Mouse (Mus musculus) liver, embryonic 11.5 days (tissue): ENCODE measurements around the gene Txn2. TPM values are rescaled to one million over a fixed set of nuclear protein-coding genes. Genes with fewer than 3 reads are reported as not detected.

Source experiments
- ATAC-seq: fragments of 200-750 bp; cut with Nextera tagmentation; replicated peaks from 2 replicates; pipeline ENCODE4 v1.8.0; 2017; ENCODE audit warnings: moderate number of reproducible peaks, mild to moderate bottlenecking, moderate TSS enrichment, moderate library complexity; ENCODE audit not compliant: low FRiP score
- DNase-seq: peaks from one replicate; pipeline ENCODE4 v3.0.0-alpha.2; 2017; ENCODE audit warnings: low spot score
- H3K27ac ChIP-seq: fragments of 300-500 bp; sonication (generic); 2 replicates; pipeline ENCODE4 v1.5.1; 2014; ENCODE audit warnings: mild to moderate bottlenecking, low read depth, low read length, control low read depth
- H3K27me3 ChIP-seq: fragments of 300-500 bp; sonication (generic); replicated peaks from 2 replicates; pipeline ENCODE4 v1.6.1; 2014; ENCODE audit warnings: low read length, mixed read lengths; ENCODE audit not compliant: control insufficient read depth, insufficient read depth
- H3K36me3 ChIP-seq: fragments of 300-500 bp; sonication (generic); 2 replicates; pipeline ENCODE4 v1.6.1; 2014; ENCODE audit warnings: mild to moderate bottlenecking, low read length, moderate library complexity, mixed read lengths; ENCODE audit not compliant: control insufficient read depth, insufficient read depth
- H3K4me1 ChIP-seq: fragments of 300-500 bp; sonication (generic); replicated peaks from 2 replicates; pipeline ENCODE4 v1.6.1; 2014; ENCODE audit warnings: low read length, mixed read lengths; ENCODE audit not compliant: control insufficient read depth, insufficient read depth
- H3K4me2 ChIP-seq: fragments of 300-500 bp; sonication (generic); 2 replicates; pipeline ENCODE4 v1.6.1; 2014; ENCODE audit warnings: mild to moderate bottlenecking, control low read depth, moderate library complexity
- H3K4me3 ChIP-seq: fragments of 300-500 bp; sonication (generic); 2 replicates; pipeline ENCODE4 v1.5.1; 2014; ENCODE audit warnings: low read depth, low read length, control low read depth
- H3K9ac ChIP-seq: fragments of 300-500 bp; sonication (generic); 2 replicates; pipeline ENCODE4 v1.6.1; 2014; ENCODE audit warnings: low read depth, low read length, control low read depth
- H3K9me3 ChIP-seq: fragments of 300-500 bp; sonication (generic); 2 replicates; pipeline ENCODE4 v1.6.1; 2016; ENCODE audit warnings: low read length, inconsistent platforms, mixed read lengths; ENCODE audit not compliant: control insufficient read depth
- WGBS: fragments of 180-500 bp; shearing (Covaris S2); extraction: QIAGEN DNeasy Blood & Tissue Kit; methylation state at CpG from one replicate; pipeline ENCODE4 v1.1.7; 2014; 5-methylcytosine and 5-hydroxymethylcytosine counted together
- polyA plus RNA-seq: library from polyadenylated mRNA; unstranded; fragments of >200 nt; fragmentation: Nextera tagmentation; extraction: Ambion mirVana; gene quantifications from 2 replicates; pipeline ENCODE4 v1.2.1, GENCODE M21; 2014

Gene Txn2
- polyA plus RNA-seq, 1 experiment from 2014 or later = 390 TPM

DNA sequence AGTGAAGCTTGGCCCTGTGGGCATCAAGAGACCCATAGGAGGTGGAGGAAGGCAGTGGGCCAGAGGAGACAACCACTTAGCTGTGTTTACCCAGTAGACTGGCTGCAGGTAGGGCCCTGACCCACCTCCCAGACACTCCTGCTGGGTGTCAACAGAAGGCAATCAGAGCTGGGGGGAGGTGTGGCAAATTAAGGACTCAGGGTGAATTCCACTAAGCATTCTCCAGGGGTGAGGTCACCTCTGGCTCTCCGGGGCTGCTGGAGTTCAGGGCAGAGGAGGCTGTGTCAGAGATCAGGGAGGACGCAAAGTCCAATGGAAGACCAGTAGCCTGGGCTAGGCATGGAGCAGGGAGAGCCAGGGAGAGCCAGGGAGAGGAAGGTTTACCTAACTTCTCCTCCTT, 17.7 kb downstream of the Txn2 start:
- ATAC-seq (0 out of 2 replicates have a peak, but pooled peaks have one; percentile 10), DNase-seq (no peak)
- Histone ChIP-seq H3K4me2 (no peak overlapping the region), H3K36me3 (peaks cover 14% of the 10 kb centered on the region), H3K4me1 (peaks cover 21% of the 10 kb centered on the region), H3K9ac (no peak overlapping the region), H3K4me3 (no peak overlapping the region), H3K27me3 (no peaks in the 10 kb centered on the region), H3K9me3 (no peaks in the 10 kb centered on the region), H3K27ac (no peak overlapping the region)
- 19% methylated on average over 2 of the region's 2 CpGs for WGBS

GRCm38 (mm10) chr15:77907646-77908518, 20.9 kb downstream of the Txn2 start:
- Histone ChIP-seq H3K4me1 (peaks cover 32% of the 10 kb centered on the region), H3K9ac (no peak overlapping the region), H3K27me3 (0 out of 2 replicates have a peak, but pooled peaks cover 2% of the 10 kb centered on the region), H3K4me3 (no peak overlapping the region), H3K9me3 (no peaks in the 10 kb centered on the region), H3K36me3 (no peaks in the 10 kb centered on the region), H3K27ac (no peak overlapping the region; the same call in 1 of the 2 replicates), H3K4me2 (no peak overlapping the region)
- 50% methylated on average over 9 of the region's 9 CpGs for WGBS
- ATAC-seq (no peak), DNase-seq (no peak)

DNA sequence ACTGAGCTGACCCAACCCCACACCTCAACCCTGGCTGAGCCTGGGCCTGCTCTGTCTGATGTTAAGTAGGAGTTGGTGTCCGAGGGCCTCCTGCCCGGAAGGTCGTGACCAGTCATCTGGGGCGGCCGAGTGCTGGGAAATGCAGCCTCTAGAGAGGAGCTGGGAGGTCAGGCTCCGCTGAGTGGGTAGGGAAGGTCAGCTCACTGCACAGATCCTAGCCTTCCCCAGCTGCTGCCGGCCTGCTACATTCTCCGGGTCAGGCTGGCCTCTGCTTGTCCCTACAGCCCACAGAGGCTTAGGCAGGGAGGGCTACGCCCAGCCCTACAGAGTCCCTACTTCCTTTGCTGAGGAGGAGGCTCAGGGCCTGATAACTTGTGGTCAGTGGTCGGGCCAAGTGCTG, 22.3 kb downstream of the Txn2 start:
- Histone ChIP-seq H3K9ac (peak overlapping the region; percentile 25), H3K4me1 (peaks cover 25% of the 10 kb centered on the region), H3K27ac (no peak overlapping the region), H3K4me3 (no peak overlapping the region), H3K36me3 (no peaks in the 10 kb centered on the region), H3K4me2 (no peak overlapping the region), H3K9me3 (no peaks in the 10 kb centered on the region), H3K27me3 (0 out of 2 replicates have a peak, but pooled peaks cover 2% of the 10 kb centered on the region)
- ATAC-seq (no peak), DNase-seq (no peak)
- 46% methylated on average over 10 of the region's 10 CpGs for WGBS

DNA sequence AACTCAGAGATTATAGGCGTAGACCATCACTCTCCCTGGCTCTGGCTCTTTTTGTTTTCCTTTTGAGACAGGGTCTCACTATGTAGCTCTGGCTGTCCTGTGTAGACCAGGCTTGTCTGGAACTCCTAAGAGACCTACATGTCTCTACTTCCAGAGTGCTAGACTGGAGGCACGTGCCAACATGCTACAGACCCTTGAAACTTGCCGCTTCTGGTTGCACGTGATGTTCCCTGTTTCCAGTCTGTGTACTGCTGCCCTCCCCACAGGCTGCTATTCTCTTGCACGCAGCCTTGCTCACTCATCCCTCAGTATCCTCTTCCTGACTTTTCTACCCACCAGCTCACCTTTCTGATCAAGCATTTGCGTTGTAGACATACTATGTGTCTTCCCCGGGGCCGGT, 22.7 kb downstream of the Txn2 start:
- 0 out of 2 replicates have a peak, but pooled peaks cover 2% of the 10 kb centered on the region for H3K27me3 ChIP-seq
- ATAC-seq = no peak
- no peak overlapping the region for H3K4me3 ChIP-seq
- 85% methylated on average over 8 of the region's 8 CpGs for WGBS
- no peak overlapping the region for H3K4me2 ChIP-seq
- no peaks in the 10 kb centered on the region for H3K9me3 ChIP-seq
- DNase-seq = no peak
- H3K36me3 ChIP-seq = no peaks in the 10 kb centered on the region
- no peak overlapping the region for H3K9ac ChIP-seq
- H3K4me1 ChIP-seq = peaks cover 24% of the 10 kb centered on the region
- no peak overlapping the region for H3K27ac ChIP-seq

DNA sequence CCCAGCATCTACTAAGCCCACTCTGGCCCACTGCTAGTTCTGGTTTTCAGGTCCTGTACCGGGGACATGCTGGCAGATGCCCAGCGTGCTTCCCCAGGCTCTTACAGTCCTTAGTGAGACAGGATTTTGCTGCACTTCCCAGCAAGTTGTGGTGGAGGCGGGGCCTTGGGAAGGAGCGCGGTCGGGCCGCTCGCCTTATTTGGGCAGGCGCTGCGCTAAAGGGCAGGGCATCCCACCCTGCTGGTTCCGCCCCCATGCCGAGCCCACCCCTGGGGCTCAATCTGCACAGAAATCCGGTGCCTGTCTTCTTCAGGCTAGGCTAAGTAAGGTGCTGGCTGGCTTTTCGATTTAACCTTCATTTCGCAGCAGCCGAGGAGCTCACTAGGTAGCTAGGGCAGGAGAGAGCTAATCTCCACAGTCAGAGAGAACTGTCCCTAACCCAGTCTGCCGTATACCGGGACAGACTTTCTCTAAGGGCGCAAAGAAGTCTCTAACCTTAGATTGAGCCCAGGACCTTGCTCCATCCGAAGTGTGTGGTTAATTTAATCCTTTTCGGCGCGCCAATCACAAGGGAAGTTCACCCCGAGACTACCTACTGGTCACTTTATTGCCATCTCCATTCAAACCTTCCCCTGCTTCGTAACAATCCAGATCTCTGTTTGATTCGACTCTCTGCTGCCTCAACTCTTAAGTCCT, 23.4 kb downstream of the Txn2 start:
- H3K4me2 ChIP-seq = peak overlapping the region; percentile 61
- H3K4me3 ChIP-seq = peak overlapping the region; percentile 19; the same call in 1 of the 2 replicates
- peak; percentile 66 for ATAC-seq
- no peaks in the 10 kb centered on the region for H3K9me3 ChIP-seq
- H3K27ac ChIP-seq = no peak overlapping the region; the same call in 1 of the 2 replicates
- no peaks in the 10 kb centered on the region for H3K36me3 ChIP-seq
- DNase-seq = peak; percentile 78
- H3K4me1 ChIP-seq = peaks cover 24% of the 10 kb centered on the region
- H3K9ac ChIP-seq = peak overlapping the region; percentile 23; the same call in 1 of the 2 replicates
- 9% methylated on average over 26 of the region's 26 CpGs for WGBS
- 0 out of 2 replicates have a peak, but pooled peaks cover 2% of the 10 kb centered on the region for H3K27me3 ChIP-seq

DNA sequence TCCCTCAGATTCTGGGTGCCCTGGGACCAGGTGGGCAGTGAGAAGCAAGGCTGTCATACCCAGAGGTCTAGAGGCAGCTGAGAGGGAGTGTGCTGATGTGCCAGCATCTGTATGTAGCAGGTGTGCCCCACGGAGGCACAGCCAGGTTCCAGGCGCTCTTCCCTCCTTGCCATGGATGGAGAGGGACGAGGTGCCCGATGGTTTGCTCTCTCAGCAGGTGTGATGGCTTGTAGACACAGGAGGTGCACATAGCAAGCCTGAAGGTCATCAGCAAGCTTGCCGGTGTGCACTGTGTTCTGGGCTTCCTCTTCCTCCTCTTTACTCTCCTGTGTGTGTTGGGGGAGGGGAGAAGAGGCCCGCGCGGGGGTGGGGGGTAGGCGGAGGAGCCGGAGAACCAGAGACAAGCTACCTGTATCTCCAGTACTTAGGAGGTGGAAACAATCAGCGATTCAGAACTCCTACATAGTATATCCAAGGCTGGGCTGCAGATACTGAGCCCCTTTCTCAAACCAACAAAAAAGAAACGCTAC, 24.4 kb downstream of the Txn2 start:
- Histone ChIP-seq H3K9me3 (no peaks in the 10 kb centered on the region), H3K27ac (no peak overlapping the region), H3K4me3 (no peak overlapping the region), H3K9ac (no peak overlapping the region), H3K4me2 (peak overlapping the region; percentile 61), H3K4me1 (peaks cover 24% of the 10 kb centered on the region), H3K27me3 (0 out of 2 replicates have a peak, but pooled peaks cover 2% of the 10 kb centered on the region), H3K36me3 (no peaks in the 10 kb centered on the region)
- ATAC-seq (no peak), DNase-seq (no peak)
- WGBS = 23% methylated on average over 12 of the region's 12 CpGs

DNA sequence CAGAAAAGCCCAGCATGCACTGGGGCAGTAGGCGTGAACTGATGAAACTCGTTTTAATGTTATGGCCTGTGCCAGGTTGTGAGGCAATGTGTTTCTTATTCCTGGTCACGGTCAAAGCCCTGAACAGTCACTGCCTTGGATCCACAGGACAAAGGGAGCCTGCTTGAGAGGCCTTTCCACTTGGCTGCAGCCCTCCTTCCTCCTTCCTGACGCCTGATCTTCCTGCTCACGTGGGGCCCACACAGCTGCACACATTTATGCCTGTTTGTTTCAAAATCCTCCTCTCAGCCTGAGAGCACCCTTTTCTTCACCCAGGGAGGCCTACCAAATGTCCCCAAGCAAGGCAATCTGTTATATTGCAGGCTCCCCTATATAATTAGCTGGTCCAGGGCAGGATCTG, 25.6 kb downstream of the Txn2 start:
- no peak for DNase-seq
- H3K4me1 ChIP-seq = peaks cover 24% of the 10 kb centered on the region

DNA sequence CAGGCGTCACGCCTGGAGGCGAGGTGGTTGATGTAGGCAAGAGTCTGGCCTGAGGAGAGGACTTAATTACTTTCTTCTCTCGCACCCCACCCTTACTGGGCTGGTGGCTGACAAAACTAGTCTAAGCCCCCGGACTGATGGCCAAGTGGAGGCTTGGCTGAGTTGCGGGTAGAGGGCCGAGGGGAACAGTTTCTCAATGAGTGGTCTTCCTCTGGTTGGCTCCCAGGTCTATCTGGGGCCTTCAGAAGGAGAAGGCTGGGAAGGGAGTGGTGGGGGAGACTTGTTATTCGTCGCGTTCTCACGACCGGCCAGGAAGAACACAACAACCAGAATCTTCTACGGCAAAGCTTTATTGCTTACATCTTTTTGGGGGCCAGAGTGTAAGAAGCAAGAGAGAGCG, 33.9 kb downstream of the Txn2 start:
- ATAC-seq (no peak), DNase-seq (no peak)
- Histone ChIP-seq H3K9ac (no peak overlapping the region), H3K27ac (no peak overlapping the region), H3K36me3 (no peaks in the 10 kb centered on the region), H3K27me3 (no peaks in the 10 kb centered on the region), H3K4me2 (peak overlapping the region; percentile 29; the same call in 1 of the 2 replicates), H3K4me3 (no peak overlapping the region), H3K4me1 (no peaks in the 10 kb centered on the region), H3K9me3 (no peaks in the 10 kb centered on the region)
- 80% methylated on average over 13 of the region's 14 CpGs for WGBS

More for the DNA sequence above, 25.6 kb downstream of the Txn2 start:
- Histone ChIP-seq H3K36me3 (no peaks in the 10 kb centered on the region), H3K27ac (no peak overlapping the region), H3K9ac (no peak overlapping the region), H3K9me3 (no peaks in the 10 kb centered on the region), H3K4me3 (no peak overlapping the region), H3K4me2 (no peak overlapping the region), H3K27me3 (0 out of 2 replicates have a peak, but pooled peaks cover 2% of the 10 kb centered on the region)
- no peak for ATAC-seq
- WGBS = 70% methylated on average over 5 of the region's 5 CpGs
